In genomic region chr13:54285968-54286367, GRCm38 (mm10) we compare ENCODE assay signal across 11 mouse cellular contexts.
DNase-seq lines count a peak whose midpoint lies in the region; ATAC-seq and TF ChIP-seq lines count a peak whose summit lies in the region.
"Had no signal": no experiment of that assay in that cellular context is flagged by ENCODE, and none has a peak within 500 bp of the region (broad histone marks: within the 10 kb centered on the region; RNA-seq: fewer than 3 reads in every experiment).

No protein-coding gene starts in this region.

- no peak overlapping the region for H3K4me2 ChIP-seq in forebrain, postnatal 0 days (ENCODE audit: low read depth)
- H3K4me2 ChIP-seq: midbrain, embryonic 12.5 days had no signal

- peak; percentile 63 for ATAC-seq in forebrain, postnatal 0 days
- no peak for ATAC-seq in activated CD4-positive, CD25-positive, alpha-beta regulatory T cell, adult 4 months

- H3K4me1 ChIP-seq in forebrain, postnatal 0 days (ENCODE audit: insufficient read depth), result peaks cover 8% of the 10 kb centered on the region; the same call in 1 of the 2 replicates
- H3K4me1 ChIP-seq in forebrain, embryonic 10.5 days, result peaks cover 20% of the 10 kb centered on the region

- H3K27me3 ChIP-seq in forebrain, postnatal 0 days (ENCODE audit: insufficient read depth, low read length), result no peaks in the 10 kb centered on the region
- H3K27me3 ChIP-seq in forebrain, embryonic 10.5 days (ENCODE audit: poor library complexity, severe bottlenecking), result peaks cover 36% of the 10 kb centered on the region

- no peak overlapping the region for H3K27ac ChIP-seq in forebrain, postnatal 0 days (ENCODE audit: low read depth, low read length)
- H3K27ac ChIP-seq in forebrain, embryonic 10.5 days, result no peak overlapping the region
- H3K27ac ChIP-seq: liver, embryonic 14.5 days; midbrain, embryonic 12.5 days had no signal

- WGBS in forebrain, postnatal 0 days, result 50% methylated on average over 10 of the region's 10 CpGs
- 87% methylated on average over 10 of the region's 10 CpGs for WGBS in forebrain, embryonic 10.5 days

- no peak for TF ChIP-seq CTCF in forebrain, postnatal 0 days (IDR thresholded peaks at IDR 0.05; ENCODE audit: low read depth)

- no peak overlapping the region for H3K4me3 ChIP-seq in forebrain, postnatal 0 days (ENCODE audit: low read depth, low read length)
- no peak overlapping the region for H3K4me3 ChIP-seq in forebrain, embryonic 10.5 days
- H3K4me3 ChIP-seq: midbrain, embryonic 12.5 days had no signal

- no peaks in the 10 kb centered on the region for H3K36me3 ChIP-seq in forebrain, postnatal 0 days (ENCODE audit: insufficient read depth)
- H3K36me3 ChIP-seq in forebrain, embryonic 10.5 days (replicated peaks), result no peaks in the 10 kb centered on the region
- H3K36me3 ChIP-seq: midbrain, embryonic 12.5 days had no signal

- DNase-seq in forebrain, postnatal 0 days, result peak; percentile 70
- no peak for DNase-seq in forebrain, embryonic 10.5 days (ENCODE audit: extremely low spot score, low spot score)
- peak; percentile 99 for DNase-seq in cerebellum, adult 11-12 months
- peak; percentile 71 to 81 for DNase-seq in frontal cortex, postnatal 36 days (ENCODE audit: low spot score in 2 of 2)
- DNase-seq in right cerebral cortex, adult 18-20 months, result peak; percentile 84
- no peak for DNase-seq in liver
- no peak for DNase-seq in kidney, postnatal 4 days
- DNase-seq: kidney, postnatal 25 days had no signal

- H3K9ac ChIP-seq in forebrain, postnatal 0 days, result no peak overlapping the region
- H3K9ac ChIP-seq: liver, embryonic 14.5 days; midbrain, embryonic 12.5 days had no signal

- H3K9me3 ChIP-seq in forebrain, postnatal 0 days (ENCODE audit: low read length), result no peaks in the 10 kb centered on the region
- H3K9me3 ChIP-seq in forebrain, embryonic 10.5 days, result no peaks in the 10 kb centered on the region; the same call in 1 of the 2 replicates
- H3K9me3 ChIP-seq: midbrain, embryonic 12.5 days had no signal

Comparison
In these comparisons a context has a peak if more than half of its experiments do, and no peak if none do; other contexts are left out.
1. DNase-seq: peak in forebrain, postnatal 0 days (single experiment), cerebellum, adult 11-12 months (single experiment), frontal cortex, postnatal 36 days (2 of 2) and right cerebral cortex, adult 18-20 months (single experiment); none in forebrain, embryonic 10.5 days (single experiment), liver (single experiment) and kidney, postnatal 4 days (0 of 2).